In genomic region chr4:133024969-133025685, GRCm38 (mm10) we compare ENCODE assay signal across 8 mouse cellular contexts. TPM values are rescaled to one million over a fixed set of nuclear protein-coding genes. Genes with fewer than 3 reads are reported as not detected.
A peak's percentile ranks its signal among the peaks of the same experiment; 100 is the strongest.
DNase-seq lines count a peak whose midpoint lies in the region; ATAC-seq and TF ChIP-seq lines count a peak whose summit lies in the region.

No protein-coding gene starts in this region.

- peaks cover 5% of the 10 kb centered on the region; the same call in 1 of the 2 replicates for H3K36me3 ChIP-seq in intestine, postnatal 0 days (ENCODE audit: control insufficient read depth, insufficient read depth)
- H3K36me3 ChIP-seq in midbrain, embryonic 16.5 days (ENCODE audit: control insufficient read depth, insufficient read depth, low read length) = peaks cover 3% of the 10 kb centered on the region; the same call in 1 of the 2 replicates

- H3K9me3 ChIP-seq in intestine, postnatal 0 days (ENCODE audit: control insufficient read depth) = no peaks in the 10 kb centered on the region
- H3K9me3 ChIP-seq in midbrain, embryonic 16.5 days (replicated peaks; ENCODE audit: control insufficient read depth, low read length, poor library complexity, severe bottlenecking) = no peaks in the 10 kb centered on the region

- ATAC-seq in intestine, postnatal 0 days = 0 out of 2 replicates have a peak, but pooled peaks have one; percentile 9
- ATAC-seq in midbrain, embryonic 16.5 days = no peak
- no peak for ATAC-seq in granulocyte monocyte progenitor cell, adult 5-6 weeks (replicated peaks; ENCODE audit: poor library complexity, severe bottlenecking)

- no peak for TF ChIP-seq CTCF in intestine, postnatal 0 days (IDR thresholded peaks at IDR 0.05; ENCODE audit: low read depth)

- H3K4me1 ChIP-seq in intestine, postnatal 0 days (replicated peaks; ENCODE audit: control insufficient read depth, insufficient read depth, low read length) = 0 out of 2 replicates have a peak, but pooled peaks cover 10% of the 10 kb centered on the region
- peaks cover 72% of the 10 kb centered on the region for H3K4me1 ChIP-seq in midbrain, embryonic 16.5 days (ENCODE audit: control insufficient read depth, insufficient read depth, low read length)

- no peaks in the 10 kb centered on the region for H3K27me3 ChIP-seq in intestine, postnatal 0 days (replicated peaks; ENCODE audit: control insufficient read depth, insufficient read depth, low read length)
- no peaks in the 10 kb centered on the region for H3K27me3 ChIP-seq in midbrain, embryonic 16.5 days (ENCODE audit: control insufficient read depth, insufficient read depth, low read depth, low read length)

- 29% methylated on average over 10 of the region's 10 CpGs for WGBS in intestine, postnatal 0 days
- WGBS in midbrain, embryonic 16.5 days = 11% methylated on average over 10 of the region's 10 CpGs

- peak; percentile 80 for DNase-seq in adrenal gland, adult 2 months
- no peak for DNase-seq in adrenal gland, adult 18-20 months (ENCODE audit: low spot score in 2 of 2)
- DNase-seq in NIH3T3 (ENCODE audit: low read depth) = peak; percentile 74
- DNase-seq in heart, adult 18-20 months = peak; percentile 71 to 84
- DNase-seq in natural killer cell, adult 2 months (ENCODE audit: low spot score in 2 of 2) = no peak

- H3K4me2 ChIP-seq in intestine, postnatal 0 days (replicated peaks; ENCODE audit: low read depth) = 0 out of 2 replicates have a peak overlapping the region, but pooled peaks have one; percentile 3
- H3K4me2 ChIP-seq in midbrain, embryonic 16.5 days (ENCODE audit: low read length) = no peak overlapping the region

- no peak overlapping the region for H3K27ac ChIP-seq in intestine, postnatal 0 days (ENCODE audit: low read depth, low read length)
- H3K27ac ChIP-seq in midbrain, embryonic 16.5 days (ENCODE audit: low read length) = peak overlapping the region; percentile 47; the same call in 1 of the 2 replicates

- H3K4me3 ChIP-seq in intestine, postnatal 0 days (ENCODE audit: low read depth, low read length) = no peak overlapping the region
- H3K4me3 ChIP-seq in midbrain, embryonic 16.5 days (ENCODE audit: low read depth, low read length) = no peak overlapping the region

- no peak overlapping the region for H3K9ac ChIP-seq in intestine, postnatal 0 days (ENCODE audit: low read depth, low read length)
- peak overlapping the region; percentile 33 for H3K9ac ChIP-seq in midbrain, embryonic 16.5 days (ENCODE audit: low read depth, low read length)

RNA-seq across cellular contexts. Expression of gene Ahdc1, which starts 14.1 kb away (rescaled TPM):
- total RNA-seq in adrenal gland, adult 2 months (2021) = 10 to 100 TPM; 64.3 to 88.3 TPM
- polyA plus RNA-seq in adrenal gland, adult 2 months (2012; rRNA removed) = 78.1 and 88.7 TPM in 2 replicates
- 10 to 100 TPM; 72.1 to 86.9 TPM for total RNA-seq in adrenal gland, adult 18-20 months (2021)
- total RNA-seq in heart, adult 18-20 months (2021) = 10 to 100 TPM; 36.3 to 38.5 TPM
- polyA plus RNA-seq in intestine, postnatal 0 days (2015; fragmentation: Nextera tagmentation; extraction: Ambion mirVana) = 2.4 and 3.1 TPM in 2 replicates
- polyA plus RNA-seq in midbrain, embryonic 16.5 days (2015; fragmentation: Nextera tagmentation; extraction: Ambion mirVana) = 11.2 and 12.5 TPM in 2 replicates
- total RNA-seq in granulocyte monocyte progenitor cell, adult 5-6 weeks (2014; fragmentation: Nextera tagmentation) = 1.3 and 4.7 TPM in 2 replicates
- total RNA-seq in granulocyte monocyte progenitor cell, adult 5-6 weeks (2017) = 0.26 and 0.93 TPM in 2 replicates

RNA-seq across cellular contexts. Expression of gene Fgr, which starts 51.2 kb away (rescaled TPM):
- under 1 TPM; 0.29 to 0.93 TPM for total RNA-seq in adrenal gland, adult 2 months (2021)
- 0.29 and 0.56 TPM in 2 replicates for polyA plus RNA-seq in adrenal gland, adult 2 months (2012; rRNA removed)
- under 1 TPM; 0.43 to 0.58 TPM for total RNA-seq in adrenal gland, adult 18-20 months (2021)
- total RNA-seq in heart, adult 18-20 months (2021) = under 1 TPM; 0.57 to 0.69 TPM
- polyA plus RNA-seq in intestine, postnatal 0 days (2015; fragmentation: Nextera tagmentation; extraction: Ambion mirVana) = 2.0 and 2.4 TPM in 2 replicates
- 0.05 TPM in 1 of 2 replicates, not detected in the other for polyA plus RNA-seq in midbrain, embryonic 16.5 days (2015; fragmentation: Nextera tagmentation; extraction: Ambion mirVana)
- total RNA-seq in granulocyte monocyte progenitor cell, adult 5-6 weeks (2014; fragmentation: Nextera tagmentation) = not detected in 2 replicates
- 0.99 and 2.4 TPM in 2 replicates for total RNA-seq in granulocyte monocyte progenitor cell, adult 5-6 weeks (2017)

Comparison
In these comparisons a context has a peak if more than half of its experiments do, and no peak if none do; other contexts are left out.
1. DNase-seq: peak in adrenal gland, adult 2 months (single experiment), NIH3T3 (single experiment) and heart, adult 18-20 months (2 of 2); none in adrenal gland, adult 18-20 months (0 of 2) and natural killer cell, adult 2 months (0 of 2).
2. RNA of gene Ahdc1, which starts 14.1 kb away (total RNA-seq): 64.3 to 88.3 TPM in adrenal gland, adult 2 months, 72.1 to 86.9 TPM in adrenal gland, adult 18-20 months and 36.3 to 38.5 TPM in heart, adult 18-20 months; 0.26 to 4.7 TPM in granulocyte monocyte progenitor cell, adult 5-6 weeks; every median in the first group is over 4 times any median in the second.